Mouse (Mus musculus): ENCODE measurements around the gene Rpap1. TPM values are rescaled to one million over a fixed set of nuclear protein-coding genes. Genes with fewer than 3 reads are reported as not detected.

Rpap1 gene
- polyA plus RNA-seq, 1 experiment from 2014 or later = 31.7 TPM

- no peak for ATAC-seq (ENCODE audit: borderline replicate concordance, extremely low read depth, low FRiP score, low TSS enrichment)
Observed at GRCm38 (mm10) chr2:119745281-119745680, 42.1 kb downstream of the Rpap1 start.

GRCm38 (mm10) chr2:119744163-119745111 is 42.9 kb downstream of the Rpap1 start:
- no peaks in the 10 kb centered on the region for H3K9me3 ChIP-seq
- no peak overlapping the region for H3K9ac ChIP-seq
- WGBS = 4% methylated on average over 46 of the region's 46 CpGs
- H3K27me3 ChIP-seq = peaks cover 34% of the 10 kb centered on the region
- H3K4me3 ChIP-seq = peak overlapping the region; percentile 62
- ATAC-seq (ENCODE audit: borderline replicate concordance, extremely low read depth, low FRiP score, low TSS enrichment) = peak; percentile 21; the same call in 1 of the 2 replicates
- H3K4me2 ChIP-seq = peak overlapping the region; percentile 99
- peak overlapping the region; percentile 34; the same call in 1 of the 2 replicates for H3K27ac ChIP-seq
- H3K36me3 ChIP-seq = no peaks in the 10 kb centered on the region
- H3K4me1 ChIP-seq = peaks cover 33% of the 10 kb centered on the region

More at GRCm38 (mm10) chr2:119745281-119745680, 42.1 kb downstream of the Rpap1 start:
- H3K36me3 ChIP-seq = no peaks in the 10 kb centered on the region
- H3K9ac ChIP-seq = no peak overlapping the region
- H3K4me3 ChIP-seq = no peak overlapping the region
- 13% methylated on average over 1 of the region's 1 CpGs for WGBS
- H3K4me2 ChIP-seq = peak overlapping the region; percentile 99; the same call in 1 of the 2 replicates
- H3K27me3 ChIP-seq = peaks cover 43% of the 10 kb centered on the region
- H3K9me3 ChIP-seq = no peaks in the 10 kb centered on the region
- H3K4me1 ChIP-seq = peaks cover 33% of the 10 kb centered on the region
- no peak overlapping the region for H3K27ac ChIP-seq

GRCm38 (mm10) chr2:119743808-119744162 is 43.6 kb downstream of the Rpap1 start:
- Histone ChIP-seq H3K4me1 (peaks cover 33% of the 10 kb centered on the region), H3K9ac (no peak overlapping the region), H3K9me3 (no peaks in the 10 kb centered on the region), H3K4me2 (peak overlapping the region; percentile 99), H3K27me3 (peaks cover 29% of the 10 kb centered on the region), H3K4me3 (peak overlapping the region; percentile 62), H3K27ac (no peak overlapping the region), H3K36me3 (no peaks in the 10 kb centered on the region)
- 8% methylated on average over 22 of the region's 22 CpGs for WGBS
- no peak for ATAC-seq (ENCODE audit: borderline replicate concordance, extremely low read depth, low FRiP score, low TSS enrichment)

GRCm38 (mm10) chr2:119743176-119743807 is 44.0 kb downstream of the Rpap1 start:
- Histone ChIP-seq H3K9ac (peak overlapping the region; percentile 47; the same call in 1 of the 2 replicates), H3K4me2 (peak overlapping the region; percentile 99), H3K4me3 (peak overlapping the region; percentile 62), H3K27ac (no peak overlapping the region), H3K27me3 (peaks cover 29% of the 10 kb centered on the region), H3K4me1 (peaks cover 33% of the 10 kb centered on the region), H3K9me3 (no peaks in the 10 kb centered on the region), H3K36me3 (no peaks in the 10 kb centered on the region)
- WGBS = 10% methylated on average over 27 of the region's 31 CpGs
- ATAC-seq (ENCODE audit: borderline replicate concordance, extremely low read depth, low FRiP score, low TSS enrichment) = no peak

GRCm38 (mm10) chr2:119742461-119743175 is 44.7 kb downstream of the Rpap1 start:
- no peaks in the 10 kb centered on the region for H3K36me3 ChIP-seq
- peak; percentile 7; the same call in 1 of the 2 replicates for ATAC-seq (ENCODE audit: borderline replicate concordance, extremely low read depth, low FRiP score, low TSS enrichment)
- peak overlapping the region; percentile 47 for H3K9ac ChIP-seq
- under 1% methylated on average over 70 of the region's 70 CpGs for WGBS
- H3K4me3 ChIP-seq = peak overlapping the region; percentile 62
- peaks cover 29% of the 10 kb centered on the region for H3K27me3 ChIP-seq
- H3K4me2 ChIP-seq = peak overlapping the region; percentile 99
- peaks cover 33% of the 10 kb centered on the region for H3K4me1 ChIP-seq
- H3K9me3 ChIP-seq = no peaks in the 10 kb centered on the region
- no peak overlapping the region for H3K27ac ChIP-seq

- Histone ChIP-seq H3K9me3 (no peaks in the 10 kb centered on the region), H3K27ac (peak within 1 kb of the TSS; percentile 85), H3K27me3 (peaks cover 29% of the 10 kb centered on the region), H3K4me1 (peaks cover 33% of the 10 kb centered on the region), H3K9ac (peak within 1 kb of the TSS; percentile 47), H3K4me2 (peak within 1 kb of the TSS; percentile 99), H3K4me3 (peak within 1 kb of the TSS; percentile 62), H3K36me3 (no peaks in the 10 kb centered on the region)
- peak; percentile 86 for ATAC-seq (ENCODE audit: borderline replicate concordance, extremely low read depth, low FRiP score, low TSS enrichment)
- WGBS = under 1% methylated on average over 53 of the region's 53 CpGs
Observed at GRCm38 (mm10) chr2:119741581-119742411, 45.5 kb downstream of the Rpap1 start, which contains the start of gene Itpka. TSS of gene Itpka (plus strand) at chr2:119742337.

GRCm38 (mm10) chr2:119740567-119740966 is 46.8 kb downstream of the Rpap1 start:
- no peak overlapping the region for H3K9ac ChIP-seq
- H3K27me3 ChIP-seq = peaks cover 29% of the 10 kb centered on the region
- no peaks in the 10 kb centered on the region for H3K9me3 ChIP-seq
- H3K4me1 ChIP-seq = peaks cover 33% of the 10 kb centered on the region
- peak overlapping the region; percentile 99; the same call in 1 of the 2 replicates for H3K4me2 ChIP-seq
- 32% methylated on average over 2 of the region's 2 CpGs for WGBS
- H3K27ac ChIP-seq = no peak overlapping the region
- no peak overlapping the region for H3K4me3 ChIP-seq
- no peaks in the 10 kb centered on the region for H3K36me3 ChIP-seq
- ATAC-seq (ENCODE audit: borderline replicate concordance, extremely low read depth, low FRiP score, low TSS enrichment) = no peak

- H3K27me3 ChIP-seq = no peaks in the 10 kb centered on the region; the same call in 1 of the 2 replicates
- peaks cover 6% of the 10 kb centered on the region for H3K4me1 ChIP-seq
- H3K36me3 ChIP-seq = peaks cover 20% of the 10 kb centered on the region
- H3K27ac ChIP-seq = no peak overlapping the region
- H3K4me3 ChIP-seq = no peak overlapping the region
- WGBS = 14% methylated on average over 12 of the region's 12 CpGs
- no peak for ATAC-seq (ENCODE audit: borderline replicate concordance, extremely low read depth, low FRiP score, low TSS enrichment)
- no peaks in the 10 kb centered on the region for H3K9me3 ChIP-seq
- H3K9ac ChIP-seq = no peak overlapping the region
- H3K4me2 ChIP-seq = no peak overlapping the region
Observed at GRCm38 (mm10) chr2:119737124-119737523, 50.2 kb downstream of the Rpap1 start.

- no peak overlapping the region for H3K4me3 ChIP-seq
- H3K9ac ChIP-seq = no peak overlapping the region
- peaks cover 81% of the 10 kb centered on the region for H3K36me3 ChIP-seq
- no peaks in the 10 kb centered on the region for H3K27me3 ChIP-seq
- WGBS = 72% methylated on average over 4 of the region's 4 CpGs
- H3K9me3 ChIP-seq = no peaks in the 10 kb centered on the region
- no peaks in the 10 kb centered on the region for H3K4me1 ChIP-seq
- H3K27ac ChIP-seq = no peak overlapping the region
- H3K4me2 ChIP-seq = no peak overlapping the region
- no peak for ATAC-seq (ENCODE audit: borderline replicate concordance, extremely low read depth, low FRiP score, low TSS enrichment)
Observed at GRCm38 (mm10) chr2:119730735-119731134, 56.6 kb downstream of the Rpap1 start.

- ATAC-seq (ENCODE audit: borderline replicate concordance, extremely low read depth, low FRiP score, low TSS enrichment) = no peak
- no peak overlapping the region for H3K9ac ChIP-seq
- H3K27me3 ChIP-seq = no peaks in the 10 kb centered on the region
- H3K9me3 ChIP-seq = no peaks in the 10 kb centered on the region
- H3K4me2 ChIP-seq = no peak overlapping the region
- WGBS = 89% methylated on average over 3 of the region's 3 CpGs
- H3K4me1 ChIP-seq = no peaks in the 10 kb centered on the region
- no peak overlapping the region for H3K4me3 ChIP-seq
- H3K27ac ChIP-seq = no peak overlapping the region
- H3K36me3 ChIP-seq = peaks cover 90% of the 10 kb centered on the region
Observed at GRCm38 (mm10) chr2:119727762-119728416, 59.4 kb downstream of the Rpap1 start.
